Mouse (Mus musculus) A20 (cell line): Measurements from ENCODE around the gene Ap2m1.

ENCODE experiments used
- DNase-seq: peaks from one replicate; pipeline ENCODE4 v3.0.0-alpha.2; 2011; ENCODE audit warnings: low read depth, low spot score

Gene Ap2m1

DNA sequence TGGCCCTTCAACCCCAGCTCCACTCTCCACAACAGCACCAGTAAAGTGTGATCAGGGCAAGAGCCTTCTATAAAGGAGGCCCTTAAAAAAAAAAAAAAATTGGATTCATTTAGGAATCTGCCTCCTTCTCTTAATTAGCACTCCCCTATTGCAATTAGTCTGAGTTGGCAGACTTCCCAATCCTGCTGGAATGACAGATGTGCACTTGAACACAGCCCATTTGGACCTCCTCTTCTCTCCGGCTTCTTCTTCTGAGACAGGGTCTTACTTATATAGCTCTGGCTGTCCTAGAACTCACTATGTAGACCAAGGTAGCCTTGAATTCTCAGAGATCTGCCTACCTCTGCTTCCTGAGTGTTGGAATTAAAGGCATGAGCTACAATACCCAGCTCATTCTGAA is 5.9 kb upstream of the Ap2m1 start:
- no peak for DNase-seq

DNA sequence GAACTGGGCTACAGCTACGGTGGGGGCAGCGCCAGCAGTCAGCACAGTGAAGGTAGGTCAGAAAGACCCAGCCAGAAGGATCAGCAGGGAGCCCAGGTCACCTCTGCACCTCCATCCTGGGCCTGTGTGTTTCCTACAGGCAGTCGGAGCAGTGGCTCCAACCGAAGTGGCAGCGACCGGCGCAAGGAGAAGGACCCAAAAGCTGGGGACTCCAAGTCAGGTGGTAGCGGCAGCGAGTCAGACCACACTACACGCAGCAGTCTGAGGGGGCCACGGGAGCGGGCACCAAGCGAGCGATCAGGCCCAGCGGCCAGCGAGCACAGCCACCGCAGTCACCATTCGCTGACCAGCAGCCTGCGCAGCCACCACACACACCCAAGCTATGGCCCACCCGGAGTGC is 4.3 kb upstream of the Ap2m1 start:
- no peak for DNase-seq

DNA sequence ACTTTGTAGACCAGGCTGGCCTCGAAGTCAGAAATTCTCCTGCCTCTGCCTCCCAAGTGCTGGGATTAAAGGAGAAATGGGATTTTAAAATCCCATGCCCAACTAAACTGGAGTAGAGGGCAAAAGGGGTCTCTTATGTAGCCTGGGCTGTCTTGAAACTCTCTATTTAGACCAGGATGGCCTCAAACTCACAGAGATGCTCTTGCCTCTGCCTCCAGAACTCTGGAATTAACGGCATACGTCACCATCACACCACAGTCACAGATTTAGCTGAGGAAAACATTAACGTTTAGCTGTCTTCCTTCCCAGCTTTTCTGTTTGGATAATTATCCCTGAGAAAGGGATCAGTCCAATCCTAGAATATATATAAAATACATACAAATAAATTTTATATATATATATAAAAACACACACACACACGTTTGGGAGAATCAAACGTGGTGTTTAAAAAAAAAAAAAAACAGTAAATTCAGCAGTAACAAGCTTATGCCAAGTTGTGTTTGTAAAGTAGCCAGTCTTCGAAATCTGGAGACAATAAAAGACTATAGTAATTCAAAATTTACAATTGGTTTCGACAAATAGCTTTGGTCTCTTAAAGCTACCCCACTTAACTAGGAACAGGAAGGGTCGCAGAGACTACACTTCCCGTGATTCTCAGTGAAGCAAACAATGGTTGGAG is 522 bp upstream of the Ap2m1 start:
- no peak for DNase-seq

DNA sequence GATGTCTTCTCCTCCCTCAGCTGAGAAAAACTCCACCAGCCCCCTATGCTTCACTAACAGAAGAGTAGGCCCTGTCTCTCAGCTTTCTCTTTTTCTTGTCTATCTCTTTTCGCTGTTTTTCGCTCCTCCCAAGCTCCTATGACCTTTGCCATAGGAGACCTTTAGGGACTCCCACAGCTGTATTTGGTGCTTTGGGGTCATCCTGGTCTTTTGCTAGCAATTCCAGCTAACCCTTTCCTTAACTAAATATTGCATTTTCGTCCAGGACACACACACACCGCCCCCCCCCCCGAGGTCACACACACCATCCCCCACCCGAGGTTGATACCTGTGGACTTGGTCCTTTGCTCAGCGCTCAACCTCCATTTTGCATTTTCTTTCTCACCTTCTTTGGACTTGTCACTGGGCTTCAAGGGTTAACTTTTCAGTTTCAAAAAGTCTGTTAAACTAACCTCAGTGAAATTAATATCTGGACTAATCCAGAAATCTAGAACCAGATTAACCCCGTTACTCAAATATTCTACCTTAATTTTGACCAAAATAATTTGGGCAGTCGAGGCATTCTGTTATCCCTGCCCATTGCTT is 895 bp downstream of the Ap2m1 start:
- DNase-seq: no peak

DNA sequence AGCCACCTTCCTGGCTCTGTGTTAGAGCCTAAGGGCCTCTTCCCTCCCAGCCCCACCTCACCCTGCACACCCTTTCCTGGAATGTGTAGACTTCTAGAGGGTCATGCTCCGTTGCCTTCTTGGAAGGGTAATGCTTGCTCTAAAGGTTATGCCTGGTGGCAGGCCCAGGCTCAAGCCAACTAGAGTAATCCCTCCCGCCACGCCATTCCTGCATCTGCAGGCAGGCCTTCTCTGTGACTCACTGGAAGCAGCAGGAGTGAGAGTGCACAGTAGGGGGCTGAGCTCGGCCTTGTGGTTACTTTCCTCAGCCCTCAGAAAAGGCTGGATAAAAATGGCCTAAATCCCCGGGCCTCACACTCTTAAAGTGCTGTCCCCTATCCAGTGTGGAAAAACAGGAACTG is 1.8 kb downstream of the Ap2m1 start:
- DNase-seq: no peak

DNA sequence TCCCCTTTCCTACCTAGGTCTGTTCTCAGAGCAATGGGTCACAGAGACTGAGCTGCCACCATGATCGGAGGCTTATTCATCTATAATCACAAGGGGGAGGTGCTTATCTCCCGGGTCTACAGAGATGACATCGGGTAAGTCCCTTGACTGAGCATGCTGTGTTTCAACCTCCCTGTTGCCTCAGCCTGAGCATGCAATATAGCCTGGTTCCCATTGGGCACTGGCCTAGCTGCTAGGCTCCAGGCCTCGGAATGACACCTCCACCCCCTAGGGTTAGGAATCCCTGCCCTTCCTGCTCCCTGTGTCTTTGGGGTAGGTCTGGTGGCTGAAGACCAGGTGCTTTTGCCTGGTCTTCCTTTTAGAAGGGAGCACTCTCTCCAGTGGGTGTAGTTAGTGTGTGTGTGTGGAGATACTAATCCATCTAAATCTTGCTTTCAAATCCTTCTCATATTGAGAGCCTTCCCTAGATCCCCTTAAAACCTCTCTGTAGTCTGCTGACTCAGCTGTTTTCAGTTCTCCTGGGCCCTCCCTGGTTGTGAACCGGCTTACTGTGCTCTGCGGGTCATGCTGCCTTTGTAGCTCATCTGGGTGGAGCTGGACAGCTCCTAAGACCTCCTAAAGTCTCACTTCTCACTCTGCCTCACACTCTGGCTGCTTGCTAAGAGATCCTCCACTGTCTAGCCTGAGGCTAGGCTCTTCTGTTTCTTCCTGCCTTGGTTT is 2.5 kb downstream of the Ap2m1 start:
- DNase-seq: no peak

DNA sequence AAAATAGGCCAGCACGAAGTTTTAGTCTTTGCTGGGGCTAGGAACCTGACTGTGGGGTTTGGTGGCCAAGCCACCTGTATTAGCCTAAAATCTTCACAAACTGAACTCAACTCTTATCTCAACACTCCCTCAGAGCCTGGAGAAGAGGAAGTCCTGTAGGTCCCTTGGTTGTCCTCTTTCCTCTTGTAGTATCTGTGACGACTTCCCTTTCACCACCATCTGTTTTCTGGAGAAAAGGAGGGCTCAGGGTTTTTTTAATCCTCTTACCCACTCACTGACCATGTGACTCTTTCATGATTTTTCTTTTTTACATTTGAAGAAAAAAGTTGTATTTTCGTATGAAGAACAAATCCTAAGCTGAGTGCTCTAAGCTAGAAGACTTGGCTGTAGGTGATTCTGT is 4.4 kb downstream of the Ap2m1 start:
- DNase-seq: no peak

DNA sequence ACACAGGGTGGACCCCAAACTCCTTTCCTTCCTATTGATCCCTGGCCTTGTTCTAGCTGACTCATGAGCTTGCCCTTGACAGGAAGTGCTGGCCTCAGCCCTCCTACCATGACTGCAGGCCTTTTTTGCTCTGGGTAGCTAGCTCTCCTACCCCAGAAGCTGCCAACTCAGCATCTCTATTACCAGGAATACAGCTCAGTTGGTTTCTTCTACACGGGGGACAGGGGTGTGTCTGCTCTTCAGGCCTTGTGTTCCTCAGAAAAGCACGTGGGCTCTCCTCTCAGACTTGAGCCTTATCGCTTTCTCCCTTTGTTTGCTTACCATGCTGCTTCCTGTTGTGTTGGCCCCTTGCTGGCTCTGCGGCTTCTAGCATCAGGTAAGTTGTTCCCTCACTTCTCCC is 5.2 kb downstream of the Ap2m1 start:
- no peak for DNase-seq

DNA sequence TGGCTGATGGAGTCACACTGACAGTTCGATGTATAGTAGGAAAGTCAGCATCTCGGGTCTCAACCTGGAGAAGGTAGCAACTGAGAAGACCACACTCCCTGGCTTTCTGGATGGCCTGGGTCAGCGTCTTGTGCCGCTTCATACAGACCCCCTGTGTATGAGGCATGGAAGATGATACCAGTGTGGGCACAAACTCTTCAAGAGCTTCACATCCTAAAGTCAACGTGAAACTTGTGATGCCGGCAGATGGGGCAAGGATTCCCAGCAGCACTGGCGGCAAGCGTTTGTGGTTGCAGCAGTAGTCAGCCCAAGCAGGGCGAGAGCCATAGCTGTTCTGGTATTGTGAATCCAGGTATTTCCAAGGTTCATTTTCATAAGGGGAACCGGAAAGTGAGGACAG is 10.4 kb downstream of the Ap2m1 start:
- DNase-seq: no peak

DNA sequence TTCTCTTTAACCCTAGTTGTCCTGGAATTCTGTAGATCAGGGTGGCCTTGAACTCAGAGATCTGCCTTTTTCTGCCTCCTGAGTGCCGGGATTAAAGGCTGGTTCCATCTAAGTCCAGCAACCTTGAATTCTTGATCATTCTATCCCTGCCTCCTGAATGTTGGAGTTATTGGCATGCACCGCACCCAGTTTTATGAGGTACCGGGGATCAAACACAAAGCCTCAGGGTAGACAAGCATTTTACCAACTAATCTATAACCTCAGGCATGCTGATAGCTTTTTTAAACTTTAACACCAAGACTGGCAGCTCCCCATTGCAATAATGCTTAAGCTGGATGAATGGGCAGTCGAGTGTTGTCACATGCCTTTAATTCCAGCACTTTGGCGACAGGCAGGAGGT is 12.1 kb downstream of the Ap2m1 start:
- DNase-seq: no peak

DNA sequence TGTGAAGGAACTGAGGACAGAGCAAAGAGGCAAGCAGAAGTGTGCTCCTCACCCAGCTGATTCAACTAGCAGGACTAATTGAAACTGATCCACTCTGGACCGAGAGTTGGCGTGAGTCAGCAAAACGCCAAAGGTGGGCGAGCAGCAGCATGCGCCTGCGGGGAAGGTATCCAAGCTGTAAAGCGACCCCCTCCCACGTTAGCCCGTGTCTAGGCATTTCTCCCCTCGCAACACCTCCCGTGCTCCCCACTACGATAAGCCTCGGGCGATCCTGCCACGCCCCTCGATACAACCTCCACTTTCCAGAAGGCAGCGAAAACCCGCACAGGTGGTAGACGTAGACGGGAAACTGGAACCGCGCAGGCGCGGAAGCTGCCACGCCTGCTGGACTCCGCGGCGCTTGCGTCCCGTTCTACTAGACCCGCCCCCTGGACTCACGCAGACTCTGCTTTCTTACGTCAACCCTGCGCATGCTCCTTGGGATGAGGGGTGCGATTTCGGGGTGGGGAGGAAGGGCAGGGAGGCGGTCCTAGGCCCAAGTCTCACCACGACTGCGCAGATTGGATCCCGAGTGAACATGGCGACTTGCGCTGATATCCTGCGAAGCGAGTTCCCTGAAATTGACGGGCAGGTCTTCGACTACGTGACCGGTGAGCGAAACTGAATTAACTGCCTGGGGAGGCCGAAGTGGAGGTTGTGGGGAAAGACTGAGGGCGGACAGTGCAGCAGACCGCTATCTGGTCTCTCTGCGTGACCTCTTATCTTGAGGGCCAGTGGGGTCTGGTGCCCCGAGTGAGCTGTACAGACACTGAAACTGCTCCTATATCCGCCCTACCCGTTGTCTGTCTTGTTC is 13.0 kb downstream of the Ap2m1 start, which contains the start of gene Abcf3:
Abcf3 (plus strand) TSS at position 482 of the 853 bp plus-strand sequence.
- peak; percentile 100 for DNase-seq

DNA sequence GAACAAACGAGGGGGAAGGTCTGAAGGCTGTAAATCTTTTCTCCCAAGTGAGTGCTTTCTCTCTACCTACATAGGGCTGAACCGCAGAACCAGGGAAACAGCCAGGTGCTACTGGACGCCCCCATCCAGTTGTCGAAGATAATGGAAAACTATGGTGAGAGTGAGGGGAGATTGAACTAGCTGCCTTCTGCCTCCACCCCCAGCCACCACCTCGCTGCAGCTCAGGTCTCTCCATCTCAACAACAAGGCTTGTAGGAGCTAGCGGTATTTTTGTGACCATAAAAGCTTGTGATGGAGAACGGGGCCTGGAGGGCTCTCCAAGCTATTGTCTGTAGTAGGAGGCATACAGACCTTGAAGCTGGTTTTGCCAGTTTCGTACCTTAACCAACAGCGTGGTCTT is 13.9 kb downstream of the Ap2m1 start:
- no peak for DNase-seq

DNA sequence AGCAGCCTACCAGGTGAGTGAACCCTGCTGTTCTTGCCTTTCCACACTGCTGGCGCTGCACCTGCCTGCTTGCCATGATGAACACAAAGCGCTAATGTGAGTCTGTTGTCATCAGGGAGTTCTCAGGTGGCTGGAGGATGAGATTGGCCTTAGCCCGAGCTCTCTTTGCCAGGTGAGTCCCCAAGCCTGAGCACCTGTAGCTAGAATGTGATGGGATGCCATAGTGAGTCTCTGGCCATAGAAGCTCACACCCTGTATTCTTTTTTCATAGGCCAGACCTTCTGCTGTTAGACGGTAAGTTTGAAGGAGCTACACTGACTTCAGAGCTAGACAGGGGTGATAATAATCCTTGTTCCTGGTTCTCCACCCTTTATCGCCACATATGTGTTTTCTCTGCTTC is 16.4 kb downstream of the Ap2m1 start:
- DNase-seq: no peak

DNA sequence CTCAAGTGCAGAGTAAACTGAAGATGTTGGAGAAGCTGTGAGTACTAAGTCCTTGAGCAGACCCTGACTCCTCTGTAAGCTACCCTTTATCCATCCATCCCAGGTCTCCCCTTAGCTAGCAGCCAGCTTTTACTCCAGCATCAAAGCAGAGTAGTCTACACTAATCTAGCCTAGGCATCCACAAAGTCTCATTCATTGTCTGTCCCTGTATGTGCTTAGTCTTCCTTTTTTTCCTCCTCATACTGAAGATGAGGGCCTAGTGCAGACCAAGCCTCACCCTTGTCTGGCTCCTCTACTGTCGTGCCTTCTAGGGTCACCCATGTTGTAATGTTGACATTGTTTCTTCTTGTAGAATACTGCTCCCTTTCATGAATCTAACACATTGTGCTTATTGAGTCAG is 17.3 kb downstream of the Ap2m1 start:
- DNase-seq: no peak

DNA sequence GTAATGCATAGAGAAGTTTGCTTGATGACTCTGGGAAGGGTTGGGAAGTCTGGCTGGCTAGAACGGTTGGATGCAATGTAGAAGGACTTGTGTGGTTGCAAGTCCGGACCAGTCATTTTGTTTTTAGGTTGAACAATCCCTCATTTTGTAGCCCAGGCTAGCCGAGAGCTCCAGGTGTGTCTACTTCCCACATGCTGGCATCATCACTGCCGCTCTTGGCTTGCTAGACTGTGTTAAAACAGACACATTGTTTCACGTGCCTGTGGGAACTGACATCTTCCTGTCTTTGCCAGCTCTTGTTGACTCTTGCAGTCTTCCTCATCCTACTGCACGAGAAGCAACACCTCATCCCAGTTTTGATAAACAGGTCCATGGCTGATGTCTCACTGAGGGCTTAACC is 19.7 kb downstream of the Ap2m1 start:
- DNase-seq: no peak

DNA sequence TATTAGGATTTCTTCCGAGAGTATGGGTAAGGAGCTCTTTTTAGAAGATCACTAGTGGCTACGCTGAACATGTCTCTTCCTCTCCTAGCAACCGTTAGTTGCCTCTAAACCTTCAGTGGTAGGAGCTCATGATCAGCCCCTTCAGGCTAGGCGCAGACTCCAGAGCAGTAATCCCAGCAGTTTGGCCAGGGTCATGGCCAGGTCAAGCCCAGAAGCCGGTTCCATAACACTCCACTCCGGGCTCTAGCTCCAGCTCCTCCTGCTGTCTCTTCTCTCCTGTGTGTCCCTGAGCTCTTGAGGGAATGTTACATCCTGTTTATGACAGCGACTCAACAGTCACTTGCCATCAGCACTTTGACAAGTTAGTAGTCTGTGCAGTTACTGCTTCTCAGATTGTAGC is 22.1 kb downstream of the Ap2m1 start:
- no peak for DNase-seq

DNA sequence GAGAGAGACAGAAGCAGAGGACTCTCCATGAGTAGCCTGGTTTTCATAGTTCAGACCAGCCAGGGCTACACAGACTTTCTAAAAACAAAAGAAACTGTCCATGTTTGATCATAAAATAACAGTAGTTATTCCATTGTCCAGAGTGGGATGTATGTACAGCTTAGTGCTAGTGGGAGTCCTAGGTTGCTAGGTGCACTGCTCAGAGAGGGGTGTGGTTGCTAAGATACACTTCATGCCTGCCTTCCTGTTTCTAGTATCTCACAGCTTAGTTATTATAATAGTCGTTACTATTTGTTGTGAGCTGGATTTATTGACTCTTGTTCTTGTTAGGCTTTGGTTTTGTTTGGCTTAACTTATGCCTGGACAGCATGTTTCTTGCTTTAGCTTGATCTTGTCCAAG is 29.8 kb downstream of the Ap2m1 start:
- no peak for DNase-seq

DNA sequence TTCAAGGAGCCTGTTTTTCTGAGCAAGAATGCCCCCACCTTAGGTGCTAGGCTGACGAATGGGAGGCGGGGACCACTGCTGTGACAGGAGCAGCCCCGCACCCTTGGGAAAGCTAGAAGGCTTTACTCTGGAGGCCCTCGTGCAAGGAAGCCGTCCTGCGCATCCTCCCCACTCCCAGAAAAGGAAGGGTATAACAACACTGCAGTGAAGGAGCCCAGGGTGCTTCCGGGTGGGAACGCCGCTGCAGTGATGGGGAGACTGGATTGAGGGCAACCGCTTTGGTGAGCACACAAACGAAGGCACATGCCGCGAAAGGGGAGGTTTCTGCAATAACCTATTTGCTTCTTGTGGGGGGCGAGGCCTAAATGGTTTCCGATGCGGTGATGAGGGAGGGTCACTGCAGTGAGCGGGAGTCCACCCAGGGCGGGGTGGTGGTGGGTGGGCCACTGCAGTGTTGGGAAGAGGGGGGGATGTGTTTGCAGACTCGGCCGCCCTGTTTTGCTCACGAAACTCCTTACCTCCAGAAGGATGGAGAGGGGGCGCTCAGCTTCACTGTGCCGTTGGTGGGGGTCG is 54.2 kb downstream of the Ap2m1 start, which contains the start of gene Vwa5b2:
Vwa5b2 (plus strand) TSS at position 106 of the 573 bp plus-strand sequence.
- DNase-seq: no peak

DNA sequence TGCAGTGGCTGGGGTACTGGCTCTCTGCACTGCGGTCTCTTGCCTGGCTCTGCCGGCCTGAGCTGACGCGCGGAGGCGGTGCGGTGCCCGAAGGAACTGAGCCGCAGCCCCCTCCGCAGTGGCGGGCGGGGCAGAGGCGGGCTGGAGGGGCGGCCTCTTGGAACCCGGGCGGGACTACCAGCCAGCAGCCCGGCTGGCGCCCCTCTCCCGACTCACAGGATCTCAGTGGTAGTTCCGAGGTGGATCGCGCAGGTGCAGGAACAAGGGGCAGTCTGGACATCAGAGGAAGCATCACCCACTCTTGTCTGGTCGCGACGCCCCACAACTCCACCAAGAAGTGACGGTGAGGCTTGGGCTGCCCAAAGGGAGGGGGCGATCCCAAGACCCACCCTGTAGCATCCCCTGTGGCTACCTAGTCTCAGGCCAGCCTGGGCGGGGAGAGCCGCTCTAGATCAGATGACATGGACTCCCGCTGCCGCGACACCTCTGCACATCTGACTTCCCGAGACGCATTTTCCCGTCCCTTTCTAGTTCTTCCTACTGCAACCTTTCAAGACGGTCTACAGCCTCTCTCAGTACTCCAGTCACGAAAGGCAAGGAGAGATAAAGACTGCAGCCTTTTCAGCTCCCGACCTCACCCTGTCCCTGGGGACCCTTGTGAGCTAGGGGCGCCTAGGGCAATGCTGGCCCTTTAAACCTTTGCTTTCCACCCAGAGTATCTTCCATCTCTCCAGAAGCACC is 54.8 kb downstream of the Ap2m1 start:
- DNase-seq: no peak

DNA sequence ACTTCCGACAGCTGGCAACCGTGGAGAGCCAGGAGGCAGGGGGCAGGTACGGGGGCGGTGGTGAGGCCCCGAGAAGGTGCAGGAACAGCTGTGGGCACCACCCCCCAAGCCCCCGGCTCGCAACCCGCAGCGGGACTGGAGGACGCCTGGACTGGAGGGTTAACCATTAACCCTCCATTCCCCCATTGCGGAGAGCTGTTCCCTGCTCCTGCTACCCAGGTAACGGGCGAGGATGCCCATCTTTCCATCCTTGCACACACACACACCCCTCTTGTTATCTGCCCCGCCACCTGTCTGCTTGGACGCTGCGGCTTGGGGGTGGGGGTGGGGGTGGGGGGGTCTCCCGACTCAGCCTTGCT is 55.4 kb downstream of the Ap2m1 start:
- DNase-seq: no peak

DNA sequence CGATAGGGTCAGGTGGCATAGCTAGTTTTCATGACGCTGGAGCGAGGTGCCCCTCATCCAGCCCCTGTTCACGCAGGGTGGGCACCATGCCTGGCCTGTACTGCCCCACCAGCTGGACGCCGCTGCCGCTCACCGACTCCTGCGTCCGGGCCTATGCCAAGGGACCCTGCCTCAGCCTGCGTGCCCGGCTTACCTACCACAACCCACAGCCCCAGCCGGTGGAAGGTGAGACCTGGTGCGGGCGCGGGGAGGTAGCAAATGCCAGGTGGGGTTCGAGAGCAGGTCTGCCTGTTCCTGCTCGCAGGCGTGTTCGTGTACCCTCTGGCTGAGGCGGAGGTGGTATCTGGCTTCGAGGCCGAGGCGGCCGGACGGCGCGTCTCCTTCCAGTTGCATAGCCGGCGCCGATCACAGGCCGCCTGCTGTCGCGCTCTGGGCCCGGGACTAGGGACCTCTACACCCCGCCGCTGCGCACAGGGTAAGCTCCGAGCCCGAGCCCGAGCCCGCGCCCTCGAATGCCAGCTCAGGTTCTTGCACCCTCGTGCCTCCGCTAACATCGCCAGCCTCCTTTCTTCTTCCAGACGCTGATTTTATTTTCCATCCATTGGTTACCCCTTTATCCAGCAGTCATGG is 55.9 kb downstream of the Ap2m1 start:
- no peak for DNase-seq
